Mouse (Mus musculus) gastrocnemius, adult 2 months (tissue): ENCODE measurements at regions not wholly inside any gene's neighbourhood (a gene's known extent, or its start where the extent isn't known, plus 50 kb on each side); places are given as distances from the start of the nearest gene placed in this dataset.

ENCODE experiments used
- DNase-seq: peaks from one replicate; pipeline ENCODE4 v3.0.0; 2022
- H3K27ac ChIP-seq: fragments of 200-600 bp; 2 replicates; pipeline ENCODE4 v1.8.1; 2022; ENCODE audit warnings: mild to moderate bottlenecking
- H3K4me3 ChIP-seq: fragments of 200-600 bp; 2 replicates; pipeline ENCODE4 v1.8.1; 2022; ENCODE audit warnings: mild to moderate bottlenecking, moderate library complexity
- CTCF ChIP-seq: fragments of 200-600 bp; IDR thresholded peaks from 2 replicates; pipeline ENCODE4 v1.8.1; 2022; ENCODE audit warnings: antibody characterized with exemption, mild to moderate bottlenecking, moderate library complexity
- intact Hi-C: fragments of 180-260 bp; cut with DNase I; formaldehyde crosslinking; loops from one replicate; pipeline ENCODE4 v1.15.1; 2025

DNA sequence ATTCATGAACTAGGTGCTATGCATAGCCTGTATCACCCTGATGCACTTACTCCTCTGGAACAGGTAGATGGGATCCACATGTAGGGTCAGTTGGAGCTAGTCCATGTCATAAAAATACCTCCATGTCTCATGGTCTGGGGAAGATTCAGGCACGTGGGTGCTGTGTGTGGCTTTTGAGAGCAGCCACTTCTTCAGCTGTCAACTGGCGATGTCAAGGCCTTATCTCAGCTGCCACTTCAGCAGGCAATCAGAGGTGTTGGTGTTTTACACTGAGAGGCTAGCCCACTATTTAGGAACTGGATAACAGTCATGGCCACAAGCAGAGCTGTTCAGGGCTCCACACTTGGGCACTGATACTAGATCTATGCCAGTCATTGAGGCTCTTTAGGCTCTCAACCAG, 1912.0 kb upstream of the Lrrc6 start:
- TF ChIP-seq CTCF = no peak
- H3K27ac ChIP-seq = no peak overlapping the region
- intact Hi-C loops = no loop called here
- DNase-seq = no peak
- no peak overlapping the region for H3K4me3 ChIP-seq

DNA sequence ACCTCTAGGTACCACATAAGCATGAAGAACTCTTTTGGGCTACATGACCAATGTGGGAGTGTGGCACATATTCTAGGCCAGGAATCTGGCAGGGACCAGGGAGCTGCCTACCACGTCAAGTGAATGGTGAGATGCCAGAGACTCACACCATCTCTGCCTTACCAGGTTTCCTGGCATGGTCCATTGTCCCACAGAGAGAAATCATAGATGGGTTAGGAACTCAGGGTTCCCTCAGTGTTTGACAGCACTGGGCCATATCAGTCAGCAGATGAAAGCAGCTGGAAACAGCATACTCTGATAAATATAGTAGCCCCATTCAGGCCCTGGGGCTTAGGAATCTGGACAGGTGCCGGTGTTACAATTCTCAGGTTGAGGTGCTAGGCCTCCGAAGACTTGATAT, 1911.4 kb upstream of the Lrrc6 start:
- TF ChIP-seq CTCF = no peak
- H3K27ac ChIP-seq = no peak overlapping the region
- intact Hi-C loops = no loop called here
- no peak for DNase-seq
- no peak overlapping the region for H3K4me3 ChIP-seq

DNA sequence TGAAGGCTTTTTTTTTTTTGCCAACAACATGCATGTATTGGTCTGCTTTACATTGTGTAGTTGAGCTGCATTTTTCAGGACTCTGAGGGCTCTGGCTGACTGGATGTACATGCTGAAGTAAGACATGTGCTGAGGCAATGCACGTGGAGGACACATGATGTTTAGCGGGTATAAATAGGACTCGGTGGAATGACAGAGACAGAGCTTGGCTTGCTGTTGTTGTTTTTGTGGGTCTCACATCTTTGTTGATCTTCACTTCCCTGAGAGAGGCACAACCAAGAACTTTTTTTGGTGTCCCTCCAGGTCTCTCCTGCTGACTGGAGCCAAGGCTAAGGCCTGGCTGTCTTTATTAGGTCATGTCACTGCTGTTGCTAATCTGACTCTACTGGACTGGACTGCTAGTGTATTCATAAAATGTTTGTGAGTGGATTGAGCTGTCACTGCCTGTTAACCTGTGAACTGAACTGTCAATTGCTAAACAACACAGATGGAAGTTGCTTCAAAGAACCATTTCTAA, 1902.9 kb upstream of the Lrrc6 start:
- no peak overlapping the region for H3K4me3 ChIP-seq
- no peak for TF ChIP-seq CTCF
- intact Hi-C loops = no loop called here
- H3K27ac ChIP-seq = no peak overlapping the region
- no peak for DNase-seq

DNA sequence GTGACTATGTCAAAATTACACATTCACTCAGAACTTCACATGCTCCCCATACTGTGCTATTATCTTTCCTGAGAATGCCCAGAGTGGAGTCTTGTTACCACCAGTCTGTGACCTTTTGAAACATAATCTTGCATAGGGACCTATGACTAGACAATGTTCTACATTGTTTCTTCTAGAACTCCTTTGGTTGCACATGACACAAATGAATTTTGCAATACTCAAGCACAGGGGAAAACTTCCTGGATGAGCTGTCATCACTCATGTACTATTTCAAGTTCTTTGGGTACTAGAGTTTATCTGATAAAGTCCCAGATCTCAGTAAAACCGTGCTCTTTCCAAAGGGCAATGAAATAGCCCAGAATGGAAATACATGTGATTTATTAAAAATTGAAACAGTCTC, 1901.0 kb upstream of the Lrrc6 start:
- TF ChIP-seq CTCF = no peak
- no peak overlapping the region for H3K27ac ChIP-seq
- no peak overlapping the region for H3K4me3 ChIP-seq
- DNase-seq = no peak
- intact Hi-C loops = no loop called here

DNA sequence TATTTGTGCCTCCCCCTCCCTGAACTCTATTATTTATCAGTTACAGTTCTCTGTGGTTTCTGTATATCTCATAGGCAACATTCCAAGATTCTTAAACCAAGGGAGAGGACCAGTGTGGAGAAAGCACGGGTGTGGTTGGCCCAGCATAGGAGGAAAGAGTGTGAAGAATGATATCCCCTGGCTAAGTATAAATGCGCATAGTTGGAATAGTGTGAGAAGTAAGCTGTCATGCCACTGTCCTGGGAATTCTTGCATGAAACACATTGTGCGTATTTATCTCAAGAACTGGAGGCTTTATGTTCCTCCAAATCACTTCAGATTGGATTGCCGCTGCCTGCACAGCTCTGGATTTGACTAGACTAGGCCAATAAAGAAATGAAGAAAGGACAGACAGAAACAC, 1900.3 kb upstream of the Lrrc6 start:
- intact Hi-C loops = no loop called here
- DNase-seq = no peak
- Histone ChIP-seq H3K27ac (no peak overlapping the region), H3K4me3 (no peak overlapping the region)
- TF ChIP-seq CTCF = no peak

DNA sequence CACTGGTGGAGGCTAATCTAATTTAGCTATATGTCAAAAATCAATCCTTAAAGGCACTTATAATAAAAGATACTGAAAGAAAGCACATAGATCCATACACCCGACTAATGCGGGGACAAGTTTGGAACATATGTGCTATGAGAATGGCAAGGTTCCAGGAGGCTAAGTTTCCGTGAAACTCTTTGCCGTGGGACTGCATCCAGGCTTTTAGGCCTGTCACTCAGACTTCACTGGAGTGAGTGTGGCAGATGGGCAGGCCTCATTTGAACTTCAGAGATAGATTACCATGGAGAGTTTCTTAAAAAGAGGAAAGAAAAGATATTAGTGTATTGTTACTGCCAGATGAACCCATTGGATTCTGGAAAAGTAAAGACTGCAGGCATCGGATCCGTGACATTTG, 1895.9 kb upstream of the Lrrc6 start:
- no peak for DNase-seq
- intact Hi-C loops = no loop called here
- Histone ChIP-seq H3K27ac (no peak overlapping the region), H3K4me3 (no peak overlapping the region)
- no peak for TF ChIP-seq CTCF

DNA sequence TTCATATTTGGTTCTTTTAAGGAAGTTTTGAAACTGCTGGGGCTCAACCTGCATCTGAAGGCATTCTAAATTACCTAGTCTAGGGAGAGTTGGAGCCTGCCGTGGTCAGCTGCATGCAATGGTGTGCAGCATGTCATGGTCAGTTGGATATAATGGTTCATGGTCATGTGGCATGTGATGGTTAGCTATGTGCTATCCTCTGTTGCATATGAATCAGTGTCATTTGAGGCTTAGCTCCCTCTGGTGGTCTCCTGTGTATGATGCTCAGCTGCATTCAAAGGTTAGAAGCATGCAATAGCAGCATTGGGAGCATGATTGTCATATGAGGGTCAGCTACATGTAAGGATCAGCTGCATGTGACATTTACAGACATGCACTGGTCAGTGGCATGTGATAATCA, 1894.0 kb upstream of the Lrrc6 start:
- DNase-seq = no peak
- intact Hi-C loops = no loop called here
- Histone ChIP-seq H3K4me3 (no peak overlapping the region), H3K27ac (no peak overlapping the region)
- TF ChIP-seq CTCF = peak; percentile 56

DNA sequence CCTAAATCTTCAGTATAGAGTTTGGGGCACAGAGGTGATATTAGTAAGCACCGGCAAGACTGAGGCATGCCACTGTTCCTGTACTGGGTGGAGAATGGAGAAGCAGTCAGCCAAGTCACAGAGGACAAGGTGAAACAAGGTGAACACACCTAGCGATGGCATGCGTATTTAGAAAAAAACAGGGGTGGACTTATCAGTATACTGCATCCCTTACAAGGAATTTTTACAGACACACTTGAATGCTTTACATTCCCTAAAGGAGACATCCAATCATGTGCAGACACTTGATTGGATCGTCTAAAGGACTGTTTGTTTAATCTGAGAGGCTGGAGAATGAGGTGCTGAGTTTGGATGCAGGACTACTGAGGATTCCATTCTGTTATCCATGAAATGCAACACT, 1893.4 kb upstream of the Lrrc6 start:
- Histone ChIP-seq H3K27ac (no peak overlapping the region), H3K4me3 (no peak overlapping the region)
- DNase-seq = no peak
- intact Hi-C loops = no loop called here
- no peak for TF ChIP-seq CTCF

DNA sequence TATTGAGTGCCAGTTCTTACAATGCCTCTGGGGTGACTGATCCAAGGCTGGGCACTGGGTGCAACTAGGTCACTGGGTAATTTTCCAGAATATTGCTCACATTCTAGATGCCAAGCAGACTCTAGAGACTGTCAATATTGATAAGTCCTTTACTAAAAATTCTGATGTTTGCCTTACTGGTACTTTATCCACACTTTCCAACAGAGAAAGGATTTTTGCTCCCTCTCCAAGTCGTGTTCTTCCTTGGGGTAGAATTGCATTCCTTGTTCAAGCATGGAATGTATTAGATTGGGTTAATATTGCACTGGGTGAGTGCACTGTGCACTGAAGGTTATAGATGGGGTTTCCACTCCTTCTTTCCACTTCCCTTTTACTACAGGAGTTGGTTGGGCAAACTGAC, 1891.0 kb upstream of the Lrrc6 start:
- Histone ChIP-seq H3K27ac (no peak overlapping the region), H3K4me3 (no peak overlapping the region)
- DNase-seq = no peak
- intact Hi-C loops = no loop called here
- TF ChIP-seq CTCF = no peak

DNA sequence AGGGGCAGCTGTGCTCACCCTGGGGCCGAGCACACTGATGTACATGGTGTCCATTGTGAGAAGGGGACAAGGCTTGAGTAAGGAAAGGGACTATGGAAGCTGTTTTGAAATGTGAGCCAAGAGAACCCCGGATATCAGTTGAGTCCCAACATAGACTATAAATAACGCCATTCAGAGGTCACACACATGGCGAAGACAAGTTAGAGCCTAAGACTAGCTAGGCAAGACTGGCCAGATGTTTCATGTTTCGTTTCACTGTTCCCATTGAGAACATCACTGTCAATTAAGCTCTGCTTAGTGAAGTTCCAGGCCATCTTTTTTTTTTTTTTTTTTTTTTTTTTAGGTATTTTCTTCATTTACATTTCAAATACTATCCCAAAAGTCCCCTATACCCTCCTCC, 1889.1 kb upstream of the Lrrc6 start:
- DNase-seq = no peak
- intact Hi-C loops = no loop called here
- Histone ChIP-seq H3K4me3 (no peak overlapping the region), H3K27ac (no peak overlapping the region)
- no peak for TF ChIP-seq CTCF

DNA sequence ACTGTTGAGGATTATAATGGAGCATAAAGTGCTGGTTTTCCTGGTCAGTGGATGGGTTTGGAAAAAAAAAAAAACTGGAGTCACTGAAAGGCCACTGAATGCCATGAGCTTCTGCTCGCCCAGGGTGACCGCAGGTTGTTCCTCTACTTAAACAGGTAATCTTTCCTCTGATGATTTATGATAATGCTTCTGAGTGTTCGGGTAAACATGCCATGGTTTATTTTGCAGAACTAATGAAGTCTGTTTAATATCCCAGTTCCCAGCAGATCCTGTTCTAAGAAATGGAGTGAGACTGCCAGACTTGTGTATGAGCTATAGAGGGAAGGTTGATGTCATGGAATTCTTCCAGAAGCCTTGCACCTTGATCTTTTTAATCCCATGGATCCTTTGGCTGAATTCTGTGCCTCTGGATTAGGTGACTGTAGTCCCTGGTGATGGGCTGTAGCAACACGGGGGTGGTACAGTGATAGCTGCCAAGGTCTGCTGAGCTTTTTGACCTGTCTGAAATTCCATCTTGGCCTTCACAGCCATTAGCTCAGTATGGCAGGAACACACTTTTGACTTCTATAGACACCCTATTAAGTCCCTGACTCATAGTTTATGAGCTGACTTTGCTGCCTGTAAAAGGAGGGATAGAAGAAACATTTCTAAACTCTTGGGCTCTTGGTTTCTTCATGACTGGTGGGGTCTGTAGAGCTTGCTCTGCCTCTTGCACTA, 1886.8 kb upstream of the Lrrc6 start:
- H3K27ac ChIP-seq = no peak overlapping the region
- intact Hi-C loops = no loop called here
- no peak for TF ChIP-seq CTCF
- DNase-seq = no peak
- no peak overlapping the region for H3K4me3 ChIP-seq

DNA sequence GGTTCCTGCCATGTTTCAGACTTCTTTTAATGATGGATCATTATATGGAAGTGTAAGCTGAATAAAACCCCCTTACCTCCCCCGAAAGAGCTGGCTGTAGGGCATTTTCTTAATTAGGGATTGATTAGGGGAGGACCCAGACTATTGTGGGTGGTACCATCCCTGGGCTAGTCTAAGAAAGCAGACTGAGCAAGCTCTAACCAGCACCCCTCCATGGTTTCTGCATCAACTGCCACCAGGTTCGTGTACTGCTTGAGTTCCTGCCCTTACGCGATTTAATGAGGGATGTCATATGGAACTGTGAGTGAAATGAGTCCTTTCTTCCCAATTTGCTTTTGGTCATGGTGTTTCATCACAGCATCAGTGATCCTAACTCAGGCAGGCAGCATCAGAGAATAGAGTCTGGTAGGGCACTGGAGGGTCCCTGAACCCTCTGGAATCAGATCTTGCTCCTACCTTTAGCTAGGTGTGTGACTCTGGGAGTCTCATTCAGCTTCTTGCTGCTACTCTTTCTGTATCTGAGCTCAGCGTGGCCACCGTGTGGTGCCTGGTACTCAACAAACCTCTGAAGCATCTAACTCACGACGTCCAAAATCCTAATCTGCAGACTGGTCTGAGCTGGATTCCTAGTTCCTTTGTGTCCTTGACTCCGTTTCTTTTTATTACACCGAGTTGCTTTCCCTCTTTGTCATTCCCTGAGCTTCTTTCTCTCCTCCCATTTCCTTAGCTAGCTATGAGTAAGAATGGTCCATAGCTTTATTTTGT, 1884.0 kb upstream of the Lrrc6 start:
- intact Hi-C loops = no loop called here
- DNase-seq = no peak
- H3K4me3 ChIP-seq = no peak overlapping the region
- H3K27ac ChIP-seq = no peak overlapping the region
- no peak for TF ChIP-seq CTCF

DNA sequence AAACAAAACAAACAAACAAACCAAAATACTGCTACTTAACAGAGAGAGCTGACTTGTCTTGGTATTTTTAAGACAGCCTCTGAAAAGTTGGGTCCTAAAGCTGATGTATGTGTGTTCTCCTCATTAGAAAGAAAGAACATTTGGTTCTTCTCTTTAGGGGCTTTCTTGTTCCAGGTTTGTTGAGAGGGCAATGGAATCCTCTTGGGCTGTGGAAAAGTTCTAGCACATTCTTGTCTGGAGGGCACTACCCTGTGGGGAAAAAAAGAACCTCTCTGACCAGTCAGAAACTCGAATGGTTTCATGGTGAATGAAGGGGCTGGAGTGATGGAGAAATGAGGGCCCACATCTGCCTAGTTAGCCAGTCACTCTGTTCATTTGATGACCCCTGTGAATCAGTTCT, 1874.5 kb upstream of the Lrrc6 start:
- Histone ChIP-seq H3K27ac (no peak overlapping the region), H3K4me3 (no peak overlapping the region)
- no peak for DNase-seq
- TF ChIP-seq CTCF = no peak
- intact Hi-C loops = no loop called here

DNA sequence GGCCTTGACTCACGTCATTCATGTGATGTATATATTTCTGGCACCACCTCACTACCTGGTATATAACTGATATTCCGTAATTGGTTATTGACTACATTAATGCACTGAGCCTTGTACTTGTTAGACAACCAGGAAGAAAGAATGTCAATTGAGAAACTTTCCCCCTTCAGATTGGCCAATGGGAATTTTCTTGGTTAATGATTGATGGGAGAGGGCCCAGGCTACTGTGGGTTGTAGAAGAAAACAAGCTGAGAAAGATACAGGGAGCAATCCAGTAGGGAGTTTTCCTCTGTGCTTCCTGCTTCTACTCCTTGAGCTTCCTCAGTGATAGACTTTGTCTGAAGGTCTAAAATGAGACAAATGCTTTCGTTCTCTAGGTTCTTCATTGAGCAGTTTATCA, 1866.1 kb upstream of the Lrrc6 start:
- intact Hi-C loops = no loop called here
- Histone ChIP-seq H3K4me3 (no peak overlapping the region), H3K27ac (no peak overlapping the region)
- TF ChIP-seq CTCF = no peak
- no peak for DNase-seq
